Mouse (Mus musculus) kidney, adult 2 months (tissue): ENCODE measurements at regions not wholly inside any gene's neighbourhood (a gene's known extent, or its start where the extent isn't known, plus 50 kb on each side); places are given as distances from the start of the nearest gene placed in this dataset.

Source experiments
- CTCF ChIP-seq: fragments of 200-500 bp; conservative IDR thresholded peaks from 2 replicates; pipeline ENCODE4 v1.5.1; 2011; ENCODE audit warnings: low read depth, mild to moderate bottlenecking, control low read depth, low read length, moderate library complexity, mixed read lengths; ENCODE audit not compliant: insufficient read depth, insufficient read length
- POLR2A ChIP-seq: fragments of 200-500 bp; IDR thresholded peaks from one replicate; pipeline ENCODE4 v1.6.1; 2011; ENCODE audit warnings: low read depth, low read length, control low read depth

DNA sequence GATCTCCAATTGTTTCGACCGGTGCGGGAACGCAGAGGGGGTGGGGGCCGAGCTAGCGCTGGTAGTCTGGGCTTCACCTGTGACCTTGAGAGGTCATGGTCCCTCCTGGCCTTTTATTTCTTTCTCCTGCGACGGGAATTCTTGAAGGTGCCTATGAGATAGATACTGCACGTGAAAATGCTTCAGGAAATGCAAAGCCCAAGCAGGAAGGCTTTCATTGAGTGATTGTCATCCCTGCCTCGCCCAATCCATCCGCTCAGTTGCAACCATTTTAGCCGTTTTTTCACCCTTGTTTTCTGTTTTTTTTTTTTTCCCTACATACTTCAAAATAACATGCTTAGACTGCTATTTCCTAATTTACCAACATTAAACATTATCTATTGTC, 73.4 kb downstream of the Dmrta2 start:
- TF ChIP-seq CTCF (no peak), POLR2A (no peak)
